Mouse (Mus musculus) thymus, adult 18-20 months (tissue): ENCODE measurements around the gene Spa17.

Experiments used
- DNase-seq, 2 experiments: peaks; one replicate each; pipeline ENCODE4 v3.0.0; 2022; ENCODE audit warnings: mixed read lengths in 2 of 2

Gene Spa17

DNA sequence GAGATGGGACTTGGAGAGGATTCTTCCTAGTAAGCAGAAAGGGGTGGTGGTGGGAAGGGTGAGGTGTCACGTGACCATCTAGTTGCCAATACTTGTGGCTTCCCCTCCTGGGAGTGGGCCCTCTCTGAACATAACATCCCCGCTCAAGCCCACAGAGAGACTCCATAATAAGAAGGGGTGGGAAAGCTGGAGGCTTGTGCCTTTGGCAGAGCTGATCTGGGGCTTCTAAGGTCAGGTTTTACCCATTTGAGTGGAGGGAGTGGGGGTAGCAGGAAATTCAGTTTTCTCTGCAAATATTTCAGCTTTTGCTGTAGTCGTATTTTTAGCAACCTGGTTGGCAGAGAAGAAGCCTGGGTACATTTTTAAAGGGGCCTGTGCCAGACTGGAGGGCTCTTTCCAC is 57.2 kb downstream of the Spa17 start:
- no peak for DNase-seq

DNA sequence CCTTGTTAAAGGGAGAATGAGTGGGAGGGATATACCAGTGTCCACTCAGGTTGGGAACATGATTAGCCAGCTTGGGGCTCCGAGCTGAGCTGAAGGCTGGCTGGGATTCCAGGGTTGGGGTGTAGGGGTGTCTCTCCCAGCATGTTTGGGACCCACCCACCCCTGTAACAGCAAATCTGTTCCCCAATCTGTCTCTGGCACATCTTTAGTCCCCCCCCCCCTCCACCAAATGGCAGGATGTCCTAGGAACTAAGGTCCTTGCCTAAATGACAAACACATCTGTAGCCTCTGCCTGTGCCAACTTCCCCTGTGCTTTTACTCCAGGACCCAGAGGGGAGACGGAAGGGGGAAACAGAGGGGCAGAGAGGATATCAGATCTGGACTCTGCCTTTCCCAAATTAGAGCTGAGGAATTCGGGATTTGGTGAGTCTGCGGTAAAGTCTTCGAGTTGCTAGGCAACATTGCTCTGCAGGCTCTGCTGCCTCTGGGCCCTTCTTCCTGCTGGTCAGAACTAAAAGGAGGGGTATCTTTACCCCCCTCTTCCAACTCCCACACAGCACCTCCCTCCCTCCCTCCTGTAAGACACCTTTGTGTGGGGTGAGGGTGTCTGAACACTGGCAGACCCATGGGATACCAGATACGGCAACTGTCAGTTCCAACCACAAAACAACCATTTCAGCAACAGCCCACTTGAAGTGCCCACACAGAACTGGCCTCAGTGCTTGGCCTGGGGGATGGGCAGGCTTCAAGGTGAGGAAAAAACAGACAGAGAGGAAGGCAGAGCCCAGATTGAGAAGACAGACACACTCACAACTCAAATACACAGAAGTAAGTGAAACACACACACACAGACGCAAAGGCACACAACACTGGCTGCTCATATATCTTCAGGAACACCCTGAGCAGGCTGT is 58.4 kb downstream of the Spa17 start, which contains the start of gene Siae:
Siae (plus strand) TSS at position 861 of the 911 bp plus-strand sequence.
- DNase-seq: no peak

DNA sequence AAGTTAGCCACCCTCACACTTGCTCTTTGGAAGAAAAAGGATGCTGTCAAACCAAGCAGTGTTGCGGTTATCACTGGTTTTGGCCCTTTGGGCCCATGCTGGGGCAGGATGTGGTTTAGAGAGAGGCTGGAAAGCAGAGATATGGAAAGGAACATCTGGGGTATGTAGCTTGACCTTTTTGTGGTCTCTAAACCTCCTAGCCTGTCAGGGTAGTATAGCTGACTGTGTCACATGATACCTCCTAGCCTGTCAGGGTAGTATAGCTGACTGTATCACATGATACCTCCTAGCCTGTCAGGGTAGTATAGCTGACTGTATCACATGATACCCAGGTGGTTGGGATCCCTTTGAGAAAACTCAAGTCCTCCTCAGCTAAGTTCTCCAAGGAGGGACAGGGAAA is 59.2 kb downstream of the Spa17 start:
- DNase-seq: no peak
